Mouse (Mus musculus) frontal cortex, postnatal 10 days (tissue): Measurements from ENCODE around the gene Ppm1g.
A peak's percentile ranks its signal among the peaks of the same experiment; 100 is the strongest.

Experiments used
- DNase-seq, 2 experiments: peaks; one replicate each; pipeline ENCODE4 v3.0.0; 2022; ENCODE audit warnings: low spot score in 2 of 2, mixed read lengths in 1 of 2

The Ppm1g gene

GRCm38 (mm10) chr5:31192939-31193630 lies 27.4 kb downstream of the Ppm1g start, which contains the start of the genes Snx17 and Eif2b4:
Gene Snx17, plus strand, starts transcription at chr5:31193227.
Gene Eif2b4, minus strand, starts transcription at chr5:31193430.
- peak; percentile 98 to 99 for DNase-seq

DNA sequence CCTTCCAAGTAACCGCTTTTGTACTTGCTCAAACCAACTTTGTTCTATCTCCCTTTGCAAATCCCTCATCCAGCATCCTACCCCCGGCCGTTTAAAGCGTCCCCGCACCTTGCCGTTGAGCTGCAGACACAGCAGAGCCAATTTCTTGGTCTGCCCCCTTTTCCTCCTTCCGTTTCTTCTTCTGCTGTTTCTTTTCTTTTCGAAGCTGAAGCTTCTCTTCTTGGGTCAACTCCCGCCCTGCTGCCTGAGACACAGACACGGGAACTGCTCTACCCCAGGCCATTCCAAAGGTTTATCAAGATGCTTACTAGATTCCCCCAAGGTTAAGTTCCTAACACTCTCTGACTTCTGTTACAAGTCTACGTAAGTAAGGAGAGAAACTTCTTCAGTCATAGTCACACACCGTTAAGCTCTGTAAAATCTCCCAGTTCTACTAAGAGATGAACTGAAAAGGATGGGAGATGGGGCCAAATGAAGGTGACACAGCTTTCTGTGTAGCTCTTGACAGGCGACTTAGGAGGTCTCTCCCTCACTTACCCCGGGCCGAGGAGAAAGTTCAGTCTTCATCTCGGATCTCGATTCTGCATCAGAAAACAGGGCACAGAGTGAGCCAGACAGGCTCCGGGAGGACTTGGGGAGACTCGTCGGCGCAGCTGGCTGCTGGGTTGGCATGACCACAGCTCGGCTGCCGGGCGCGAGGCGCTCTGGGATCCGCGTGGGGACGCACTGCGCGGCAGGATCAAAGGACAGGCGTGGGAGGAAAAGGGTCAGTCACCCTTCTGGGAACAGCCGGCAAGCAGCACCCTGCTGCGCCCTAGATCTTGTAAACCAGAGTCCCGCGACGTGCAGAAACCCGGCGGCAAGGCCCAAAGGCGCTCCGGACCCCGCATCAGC lies 28.2 kb downstream of the Ppm1g start:
- DNase-seq = no peak

- no peak for DNase-seq
These were observed 30.3 kb downstream of the Ppm1g start for GRCm38 (mm10) chr5:31190201-31190600.

DNA sequence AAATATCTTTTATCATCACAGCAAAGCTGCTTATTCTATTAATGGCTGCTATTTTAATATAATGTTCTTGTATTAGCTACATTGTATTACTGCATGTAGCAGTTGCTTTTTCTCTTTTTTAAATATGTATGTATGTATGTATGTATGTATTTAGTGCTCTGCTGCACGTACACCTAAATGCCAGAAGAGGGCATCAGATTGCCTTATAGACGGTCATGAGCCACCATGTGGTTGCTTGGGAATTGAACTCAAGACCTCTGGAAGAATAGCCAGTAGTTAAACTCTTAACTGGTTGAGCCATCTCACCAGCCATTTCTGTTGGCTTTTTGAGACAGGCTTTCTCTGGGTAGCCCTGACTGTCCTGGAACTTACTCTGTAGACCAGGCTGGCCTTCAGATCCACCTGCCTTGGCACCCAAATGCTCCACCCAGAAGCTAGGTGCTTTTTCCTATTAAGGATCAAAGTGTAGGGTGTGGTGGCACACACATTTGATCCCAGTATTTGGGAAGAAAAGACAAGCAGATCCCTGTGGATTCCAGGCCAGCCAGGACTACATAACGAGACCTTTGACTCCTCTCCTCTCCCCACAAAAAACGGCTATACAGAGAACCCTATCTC lies 32.2 kb downstream of the Ppm1g start:
- DNase-seq = no peak

DNA sequence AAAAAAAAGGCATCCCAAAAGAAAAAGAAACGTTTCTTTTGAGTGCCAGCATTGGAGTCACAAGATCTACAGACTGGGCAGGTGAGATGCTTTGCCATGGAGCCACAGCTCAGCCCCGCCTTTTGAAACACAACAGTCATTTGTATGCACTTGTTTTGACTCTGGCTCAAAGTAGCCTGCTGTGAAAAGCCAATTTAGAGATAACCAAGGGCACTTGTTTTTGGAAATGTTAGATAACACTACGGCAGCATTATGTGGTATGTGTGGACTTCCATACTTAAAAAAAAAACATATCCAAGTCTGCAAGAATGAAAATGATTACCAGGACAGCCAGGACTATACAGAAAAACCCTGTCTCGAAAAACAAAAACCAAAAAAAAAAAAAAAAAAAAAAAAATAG lies 36.8 kb downstream of the Ppm1g start:
- DNase-seq = no peak

- DNase-seq = no peak
These were observed 39.2 kb downstream of the Ppm1g start for GRCm38 (mm10) chr5:31181183-31181770.

- DNase-seq = peak; percentile 95
These were observed 40.5 kb downstream of the Ppm1g start, which contains the start of the genes Gm29609 and Gtf3c2 for GRCm38 (mm10) chr5:31179766-31180630. Gene Gm29609, minus strand, starts transcription at chr5:31179911. Gene Gtf3c2, minus strand, starts transcription at chr5:31180144.

- peak in 1 of 2 experiments; percentile 53 for DNase-seq
These were observed 41.2 kb downstream of the Ppm1g start for GRCm38 (mm10) chr5:31179301-31179765.

GRCm38 (mm10) chr5:31168630-31169029 lies 51.9 kb downstream of the Ppm1g start:
- DNase-seq = no peak

DNA sequence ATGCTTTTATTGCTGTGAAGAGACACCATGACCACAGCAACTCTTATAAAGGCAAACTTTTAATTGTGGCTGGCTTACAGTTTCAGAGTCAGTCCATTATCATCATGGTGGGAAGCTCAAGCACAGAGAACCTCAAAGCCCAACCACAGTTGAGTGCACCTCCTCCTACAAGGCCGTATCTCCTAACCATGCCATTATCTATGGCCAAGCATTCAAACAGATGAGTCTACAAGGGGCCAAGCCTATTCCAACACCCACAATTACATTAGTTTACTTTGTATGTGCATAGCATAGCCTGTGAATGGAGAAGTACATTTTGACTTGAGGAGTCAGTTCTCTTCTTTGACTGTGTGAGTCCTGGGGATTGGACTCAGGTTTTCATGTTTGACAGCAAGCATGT lies 55.6 kb downstream of the Ppm1g start:
- DNase-seq = no peak

GRCm38 (mm10) chr5:31162462-31162861 lies 58.0 kb downstream of the Ppm1g start:
- DNase-seq = no peak

DNA sequence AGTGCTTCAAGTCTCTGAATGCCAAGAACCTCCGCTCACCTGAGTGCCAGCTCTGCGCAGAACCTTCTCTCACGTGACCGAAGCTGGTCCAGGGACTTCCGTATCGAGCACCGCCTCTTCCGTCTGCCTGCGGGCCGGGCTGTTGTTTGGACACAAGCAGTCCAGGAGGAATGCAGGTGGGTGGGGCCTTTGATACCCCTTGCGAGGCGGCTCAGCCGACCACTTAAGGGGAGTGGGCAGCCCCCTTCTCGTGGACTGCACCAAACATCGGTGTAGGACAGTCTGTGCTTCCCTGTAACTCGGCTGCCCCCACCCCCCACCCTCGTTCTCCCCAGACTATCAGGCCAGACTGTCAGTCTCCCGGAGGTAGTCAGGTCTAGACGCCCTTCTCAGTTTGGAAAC lies 66.3 kb downstream of the Ppm1g start, which contains the start of gene Mpv17:
Gene Mpv17, minus strand, starts transcription at position 100 of the 402 bp plus-strand sequence.
- peak; percentile 76 to 77 for DNase-seq

DNA sequence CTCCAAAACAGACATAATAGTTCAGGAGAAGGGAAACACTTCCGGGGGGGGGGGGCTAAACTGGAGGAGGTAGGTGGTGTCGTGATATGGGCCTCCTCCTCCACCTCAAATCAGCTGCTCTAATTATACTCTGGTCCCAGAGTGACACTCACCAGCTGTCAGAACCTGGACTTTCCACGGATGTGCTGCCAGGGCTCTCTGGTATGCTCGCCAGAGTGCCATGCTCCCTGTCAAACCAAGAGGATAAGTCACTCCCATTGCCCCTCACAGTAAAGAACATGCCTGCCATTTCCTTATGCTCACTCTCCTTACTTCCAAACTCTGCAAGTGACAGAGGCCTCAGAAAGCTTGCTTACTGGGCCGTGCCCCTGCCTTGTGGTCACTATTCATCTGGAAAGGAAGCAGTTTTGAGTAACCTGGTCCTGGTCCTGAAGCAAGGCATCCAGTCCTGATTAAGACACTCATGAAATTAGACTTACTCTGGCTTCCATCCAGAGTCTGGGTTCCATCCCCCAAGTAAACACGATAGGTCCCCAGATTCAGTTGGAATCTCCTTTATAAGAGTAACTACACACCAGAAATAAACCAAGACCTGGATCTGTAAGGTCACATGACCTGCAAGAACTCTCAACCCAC lies 66.9 kb downstream of the Ppm1g start:
- no peak for DNase-seq
